Mouse (Mus musculus): Measurements from ENCODE around the gene Fmo1. TPM values are rescaled to one million over a fixed set of nuclear protein-coding genes. Genes with fewer than 3 reads are reported as not detected.

The Fmo1 gene
- polyA plus RNA-seq, 2 experiments, result 35.0 to 46.7 TPM

GRCm38 (mm10) chr1:162857766-162858747, 8.4 kb downstream of the Fmo1 start:
- TF ChIP-seq POLR2A (IDR thresholded peaks at IDR 0.05; ENCODE audit: borderline replicate concordance, extremely low read depth, insufficient read depth, insufficient read length), result no peak
- H3K9me3 ChIP-seq (ENCODE audit: control insufficient read depth, low read length), result no peaks in the 10 kb centered on the region
- no peaks in the 10 kb centered on the region for H3K36me3 ChIP-seq (ENCODE audit: control insufficient read depth, insufficient read depth, low read length)
- ATAC-seq (ENCODE audit: low FRiP score, low read depth), result no peak
- H3K27me3 ChIP-seq (ENCODE audit: control insufficient read depth, insufficient read depth, low read length), result no peaks in the 10 kb centered on the region
- 48% methylated on average over 17 of the region's 18 CpGs for WGBS
- H3K9ac ChIP-seq (ENCODE audit: low read depth, low read length, severe bottlenecking), result no peak overlapping the region
- DNase-seq (ENCODE audit: low spot score), result peak; percentile 38
- peaks cover 21% of the 10 kb centered on the region for H3K4me1 ChIP-seq (ENCODE audit: control insufficient read depth, insufficient read depth, low read length)
- H3K27ac ChIP-seq (replicated peaks; ENCODE audit: low read depth, low read length), result peak overlapping the region; percentile 65
- H3K4me2 ChIP-seq (replicated peaks; ENCODE audit: low read depth, low read length, severe bottlenecking), result peak overlapping the region; percentile 30; the same call in 1 of the 2 replicates
- H3K4me3 ChIP-seq (replicated peaks; ENCODE audit: low read length), result 0 out of 2 replicates have a peak overlapping the region, but pooled peaks have one; percentile 17

DNA sequence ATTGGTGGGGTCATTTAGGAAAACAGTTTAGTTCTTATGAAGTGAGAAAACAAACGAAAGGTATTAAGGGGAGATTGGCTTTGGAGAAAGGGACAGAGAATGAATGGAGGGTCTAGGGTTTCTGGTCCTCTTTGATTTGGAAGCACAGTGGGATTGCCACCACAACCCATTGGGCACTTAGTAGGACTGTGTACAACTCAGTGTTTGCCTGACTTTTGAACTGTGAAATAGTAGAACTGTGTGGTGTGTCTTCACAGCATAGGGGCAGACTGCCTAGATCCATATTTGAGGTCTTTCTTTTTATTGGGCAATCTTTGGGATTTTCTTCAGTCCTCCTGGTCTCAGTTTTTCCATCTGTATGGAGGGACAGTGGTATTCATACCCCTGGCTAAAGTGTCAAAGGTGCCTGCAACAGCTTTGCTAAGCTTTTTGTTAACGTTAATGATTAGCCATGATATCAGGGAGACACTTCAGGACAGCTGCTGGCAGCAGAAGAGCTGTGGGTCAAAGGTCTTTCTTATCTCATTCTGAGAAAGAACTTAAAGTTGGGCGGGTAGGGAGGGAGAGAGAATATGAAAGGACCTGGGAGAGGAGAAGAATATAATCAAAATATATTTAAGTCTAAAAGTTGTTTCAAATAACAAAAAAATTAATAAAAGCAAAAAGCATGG, 12.5 kb downstream of the Fmo1 start:
- H3K4me2 ChIP-seq (replicated peaks; ENCODE audit: low read depth, low read length, severe bottlenecking), result no peak overlapping the region
- H3K9ac ChIP-seq (ENCODE audit: low read depth, low read length, severe bottlenecking), result no peak overlapping the region
- peaks cover 4% of the 10 kb centered on the region for H3K4me1 ChIP-seq (ENCODE audit: control insufficient read depth, insufficient read depth, low read length)
- WGBS, result 65% methylated on average over 3 of the region's 3 CpGs
- H3K4me3 ChIP-seq (replicated peaks; ENCODE audit: low read length), result no peak overlapping the region
- H3K27ac ChIP-seq (replicated peaks; ENCODE audit: low read depth, low read length), result no peak overlapping the region
- no peaks in the 10 kb centered on the region for H3K27me3 ChIP-seq (ENCODE audit: control insufficient read depth, insufficient read depth, low read length)
- no peak for TF ChIP-seq POLR2A (IDR thresholded peaks at IDR 0.05; ENCODE audit: borderline replicate concordance, extremely low read depth, insufficient read depth, insufficient read length)
- no peaks in the 10 kb centered on the region for H3K9me3 ChIP-seq (ENCODE audit: control insufficient read depth, low read length)
- DNase-seq (ENCODE audit: low spot score) (no peak), ATAC-seq (ENCODE audit: low FRiP score, low read depth) (no peak)
- no peaks in the 10 kb centered on the region for H3K36me3 ChIP-seq (ENCODE audit: control insufficient read depth, insufficient read depth, low read length)

DNA sequence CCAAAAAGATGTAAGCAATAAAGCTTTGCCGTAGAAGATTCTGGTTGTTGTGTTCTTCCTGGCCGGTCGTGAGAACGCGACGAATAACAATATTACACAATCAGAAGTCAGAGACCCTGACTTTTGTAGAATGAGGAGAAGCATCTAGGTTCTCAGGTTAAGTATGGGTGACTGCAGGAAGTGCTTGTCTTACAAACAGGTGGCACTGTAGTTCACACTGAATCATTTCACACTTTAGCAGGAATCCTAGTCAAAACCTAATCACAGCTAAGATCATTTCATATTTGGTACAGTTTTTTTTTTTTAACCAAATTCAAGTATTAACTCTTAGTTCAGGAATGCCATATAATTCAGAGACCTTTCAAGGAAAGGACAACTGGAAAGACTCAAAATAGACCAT, 18.9 kb downstream of the Fmo1 start:
- H3K9ac ChIP-seq (ENCODE audit: low read depth, low read length, severe bottlenecking), result no peak overlapping the region
- H3K4me3 ChIP-seq (replicated peaks; ENCODE audit: low read length), result no peak overlapping the region
- H3K36me3 ChIP-seq (ENCODE audit: control insufficient read depth, insufficient read depth, low read length), result no peaks in the 10 kb centered on the region
- H3K4me2 ChIP-seq (replicated peaks; ENCODE audit: low read depth, low read length, severe bottlenecking), result no peak overlapping the region
- no peaks in the 10 kb centered on the region for H3K4me1 ChIP-seq (ENCODE audit: control insufficient read depth, insufficient read depth, low read length)
- no peaks in the 10 kb centered on the region for H3K27me3 ChIP-seq (ENCODE audit: control insufficient read depth, insufficient read depth, low read length)
- no peak for DNase-seq (ENCODE audit: low spot score)
- H3K27ac ChIP-seq (replicated peaks; ENCODE audit: low read depth, low read length), result no peak overlapping the region
- ATAC-seq (ENCODE audit: low FRiP score, low read depth), result no peak
- whole genome bisulfite sequencing, result 96% methylated on average over 6 of the region's 6 CpGs
- TF ChIP-seq POLR2A (IDR thresholded peaks at IDR 0.05; ENCODE audit: borderline replicate concordance, extremely low read depth, insufficient read depth, insufficient read length), result no peak
- no peaks in the 10 kb centered on the region for H3K9me3 ChIP-seq (ENCODE audit: control insufficient read depth, low read length)

DNA sequence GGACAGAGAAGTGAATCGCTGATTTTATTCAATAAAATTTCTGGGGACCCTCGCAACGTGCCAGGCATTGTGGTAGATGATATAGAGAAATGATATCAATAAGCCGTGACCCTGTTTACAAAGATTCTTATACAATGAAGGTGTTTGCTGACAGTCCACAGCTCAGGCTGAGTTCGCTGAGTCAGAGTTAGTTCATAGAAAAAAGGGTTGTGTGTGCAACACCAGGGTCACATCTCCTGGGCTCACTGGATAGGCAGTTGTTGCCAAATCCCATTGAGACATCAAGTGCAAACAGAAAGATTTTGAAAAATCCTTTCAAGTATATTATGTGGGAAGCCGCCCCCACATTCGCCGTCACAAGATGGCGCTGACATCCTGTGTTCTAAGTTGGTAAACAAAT, 26.2 kb downstream of the Fmo1 start:
- Histone ChIP-seq H3K4me2 (replicated peaks; ENCODE audit: low read depth, low read length, severe bottlenecking) (no peak overlapping the region), H3K9ac (ENCODE audit: low read depth, low read length, severe bottlenecking) (no peak overlapping the region), H3K27me3 (ENCODE audit: control insufficient read depth, insufficient read depth, low read length) (no peaks in the 10 kb centered on the region), H3K27ac (replicated peaks; ENCODE audit: low read depth, low read length) (no peak overlapping the region), H3K36me3 (ENCODE audit: control insufficient read depth, insufficient read depth, low read length) (no peaks in the 10 kb centered on the region), H3K9me3 (ENCODE audit: control insufficient read depth, low read length) (no peaks in the 10 kb centered on the region; the same call in 1 of the 2 replicates), H3K4me3 (replicated peaks; ENCODE audit: low read length) (no peak overlapping the region), H3K4me1 (ENCODE audit: control insufficient read depth, insufficient read depth, low read length) (no peaks in the 10 kb centered on the region)
- 95% methylated on average over 9 of the region's 9 CpGs for WGBS
- TF ChIP-seq POLR2A (IDR thresholded peaks at IDR 0.05; ENCODE audit: borderline replicate concordance, extremely low read depth, insufficient read depth, insufficient read length), result no peak
- DNase-seq (ENCODE audit: low spot score) (no peak), ATAC-seq (ENCODE audit: low FRiP score, low read depth) (no peak)

DNA sequence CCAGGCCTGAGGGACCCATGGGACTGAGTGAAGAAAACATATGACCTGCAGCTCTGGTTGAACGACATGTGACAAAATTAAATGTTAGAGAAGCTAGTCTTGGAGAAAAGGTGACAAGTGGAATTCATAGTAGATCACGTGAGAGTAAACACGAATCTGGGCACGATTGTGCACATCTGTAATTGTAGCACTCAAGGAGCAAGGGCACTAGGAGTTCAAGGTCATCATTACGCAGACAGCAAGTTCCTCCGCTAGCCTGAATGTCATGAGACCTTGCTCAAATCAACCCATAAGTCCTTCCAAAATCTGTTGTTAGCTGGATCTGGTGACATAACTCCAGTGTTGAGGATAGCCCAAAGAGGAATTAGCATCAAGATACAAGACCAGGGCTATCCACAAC, 27.4 kb downstream of the Fmo1 start:
- 93% methylated on average over 6 of the region's 6 CpGs for WGBS
- no peak overlapping the region for H3K4me2 ChIP-seq (replicated peaks; ENCODE audit: low read depth, low read length, severe bottlenecking)
- no peaks in the 10 kb centered on the region; the same call in 1 of the 2 replicates for H3K9me3 ChIP-seq (ENCODE audit: control insufficient read depth, low read length)
- no peak for ATAC-seq (ENCODE audit: low FRiP score, low read depth)
- no peaks in the 10 kb centered on the region for H3K36me3 ChIP-seq (ENCODE audit: control insufficient read depth, insufficient read depth, low read length)
- DNase-seq (ENCODE audit: low spot score), result no peak
- no peak overlapping the region for H3K4me3 ChIP-seq (replicated peaks; ENCODE audit: low read length)
- TF ChIP-seq POLR2A (IDR thresholded peaks at IDR 0.05; ENCODE audit: borderline replicate concordance, extremely low read depth, insufficient read depth, insufficient read length), result no peak
- H3K27me3 ChIP-seq (ENCODE audit: control insufficient read depth, insufficient read depth, low read length), result no peaks in the 10 kb centered on the region
- no peak overlapping the region for H3K9ac ChIP-seq (ENCODE audit: low read depth, low read length, severe bottlenecking)
- 0 out of 2 replicates have a peak, but pooled peaks cover 2% of the 10 kb centered on the region for H3K4me1 ChIP-seq (ENCODE audit: control insufficient read depth, insufficient read depth, low read length)
- no peak overlapping the region for H3K27ac ChIP-seq (replicated peaks; ENCODE audit: low read depth, low read length)
